ENCODE assay signal across 8 mouse cellular contexts in genomic region chr14:10453001-10453861, GRCm38 (mm10).
A peak's percentile ranks its signal among the peaks of the same experiment; 100 is the strongest.
DNase-seq lines count a peak whose midpoint lies in the region; ATAC-seq lines count a peak whose summit lies in the region.

No protein-coding gene starts in this region.

- H3K9ac ChIP-seq in forebrain, embryonic 11.5 days (ENCODE audit: low read length): peak overlapping the region; percentile 32; the same call in 1 of the 2 replicates
- H3K9ac ChIP-seq in hindbrain, embryonic 11.5 days (ENCODE audit: low read depth, low read length): no peak overlapping the region; the same call in 1 of the 2 replicates
- H3K9ac ChIP-seq in limb, embryonic 13.5 days: peak overlapping the region; percentile 31; the same call in 1 of the 2 replicates
- H3K9ac ChIP-seq in midbrain, embryonic 12.5 days (replicated peaks): no peak overlapping the region

- peaks cover 2% of the 10 kb centered on the region; the same call in 1 of the 2 replicates for H3K4me1 ChIP-seq in forebrain, embryonic 11.5 days (replicated peaks; ENCODE audit: control insufficient read depth, insufficient read depth, low read length)
- H3K4me1 ChIP-seq in hindbrain, embryonic 11.5 days (replicated peaks; ENCODE audit: control insufficient read depth, insufficient read depth, low read length): no peaks in the 10 kb centered on the region
- H3K4me1 ChIP-seq in limb, embryonic 13.5 days: peaks cover 11% of the 10 kb centered on the region; the same call in 1 of the 2 replicates
- H3K4me1 ChIP-seq in midbrain, embryonic 12.5 days: peaks cover 8% of the 10 kb centered on the region

- DNase-seq in cerebellum, postnatal 25 days: peak; percentile 7 to 8
- no peak for DNase-seq in cerebellum, adult 8-10 months
- DNase-seq in forebrain, embryonic 11.5 days (ENCODE audit: low spot score): peak; percentile 54
- DNase-seq in hindbrain, embryonic 11.5 days (ENCODE audit: low spot score): peak; percentile 43
- DNase-seq in splenic B cell, adult 2 months (ENCODE audit: low read depth, low spot score): peak; percentile 94

- H3K27me3 ChIP-seq in forebrain, embryonic 11.5 days (ENCODE audit: control insufficient read depth, insufficient read depth, low read length): no peaks in the 10 kb centered on the region
- no peaks in the 10 kb centered on the region for H3K27me3 ChIP-seq in hindbrain, embryonic 11.5 days (ENCODE audit: control insufficient read depth, insufficient read depth, low read length)
- no peaks in the 10 kb centered on the region for H3K27me3 ChIP-seq in limb, embryonic 13.5 days
- H3K27me3 ChIP-seq in midbrain, embryonic 12.5 days: peaks cover 4% of the 10 kb centered on the region; the same call in 1 of the 2 replicates
- no peaks in the 10 kb centered on the region for H3K27me3 ChIP-seq in splenic B cell, adult 2 months (ENCODE audit: control insufficient read depth, insufficient read depth, low read length, poor library complexity, severe bottlenecking)

- no peaks in the 10 kb centered on the region for H3K36me3 ChIP-seq in forebrain, embryonic 11.5 days (ENCODE audit: control insufficient read depth, insufficient read depth, low read length)
- no peaks in the 10 kb centered on the region for H3K36me3 ChIP-seq in hindbrain, embryonic 11.5 days (ENCODE audit: control insufficient read depth, insufficient read depth, low read length)
- no peaks in the 10 kb centered on the region for H3K36me3 ChIP-seq in limb, embryonic 13.5 days
- no peaks in the 10 kb centered on the region for H3K36me3 ChIP-seq in midbrain, embryonic 12.5 days
- no peaks in the 10 kb centered on the region for H3K36me3 ChIP-seq in splenic B cell, adult 2 months (ENCODE audit: control insufficient read depth, insufficient read depth, low read length, poor library complexity, severe bottlenecking)

- 14% methylated on average over 14 of the region's 14 CpGs for WGBS in forebrain, embryonic 11.5 days
- 19% methylated on average over 14 of the region's 14 CpGs for WGBS in hindbrain, embryonic 11.5 days
- 10% methylated on average over 14 of the region's 14 CpGs for WGBS in limb, embryonic 13.5 days
- 9% methylated on average over 14 of the region's 14 CpGs for WGBS in midbrain, embryonic 12.5 days

- H3K4me2 ChIP-seq in forebrain, embryonic 11.5 days (ENCODE audit: low read depth, low read length, severe bottlenecking): peak overlapping the region; percentile 29; the same call in 1 of the 2 replicates
- peak overlapping the region; percentile 2 for H3K4me2 ChIP-seq in hindbrain, embryonic 11.5 days (replicated peaks; ENCODE audit: low read depth, low read length)
- peak overlapping the region; percentile 56 for H3K4me2 ChIP-seq in limb, embryonic 13.5 days (replicated peaks)
- peak overlapping the region; percentile 48 for H3K4me2 ChIP-seq in midbrain, embryonic 12.5 days (replicated peaks)

- no peak overlapping the region for H3K27ac ChIP-seq in forebrain, embryonic 11.5 days (ENCODE audit: low read depth, low read length)
- H3K27ac ChIP-seq in hindbrain, embryonic 11.5 days (ENCODE audit: low read depth, low read length): no peak overlapping the region
- no peak overlapping the region for H3K27ac ChIP-seq in limb, embryonic 13.5 days
- no peak overlapping the region; the same call in 1 of the 2 replicates for H3K27ac ChIP-seq in midbrain, embryonic 12.5 days (replicated peaks)

- H3K4me3 ChIP-seq in forebrain, embryonic 11.5 days (ENCODE audit: low read depth, low read length): no peak overlapping the region
- H3K4me3 ChIP-seq in hindbrain, embryonic 11.5 days (ENCODE audit: low read depth, low read length): no peak overlapping the region
- H3K4me3 ChIP-seq in limb, embryonic 13.5 days: peak overlapping the region; percentile 26
- H3K4me3 ChIP-seq in midbrain, embryonic 12.5 days: peak overlapping the region; percentile 27; the same call in 1 of the 2 replicates

- ATAC-seq in activated CD4-positive, CD25-positive, alpha-beta regulatory T cell, adult 4 months: peak; percentile 90
- peak; percentile 69 for ATAC-seq in forebrain, embryonic 11.5 days (replicated peaks; ENCODE audit: low FRiP score)
- peak; percentile 88 for ATAC-seq in hindbrain, embryonic 11.5 days (ENCODE audit: low FRiP score)
- ATAC-seq in limb, embryonic 13.5 days (ENCODE audit: low FRiP score, low read depth): peak; percentile 44; the same call in 1 of the 2 replicates
- peak; percentile 86 for ATAC-seq in midbrain, embryonic 12.5 days (ENCODE audit: low FRiP score, low read depth)

- no peaks in the 10 kb centered on the region for H3K9me3 ChIP-seq in forebrain, embryonic 11.5 days (ENCODE audit: control insufficient read depth, low read length)
- H3K9me3 ChIP-seq in hindbrain, embryonic 11.5 days (ENCODE audit: control insufficient read depth, low read length): no peaks in the 10 kb centered on the region
- H3K9me3 ChIP-seq in limb, embryonic 13.5 days: no peaks in the 10 kb centered on the region
- H3K9me3 ChIP-seq in midbrain, embryonic 12.5 days: no peaks in the 10 kb centered on the region

Comparison
In these comparisons a context has a peak if more than half of its experiments do, and no peak if none do; other contexts are left out.
1. H3K4me2 ChIP-seq: peak in every context shown above with its lines; median percentile 56 in limb, embryonic 13.5 days; 48 in midbrain, embryonic 12.5 days; 29 in forebrain, embryonic 11.5 days; 2 in hindbrain, embryonic 11.5 days.
2. H3K4me3 ChIP-seq: peak in limb, embryonic 13.5 days (single experiment) and midbrain, embryonic 12.5 days (single experiment); none in forebrain, embryonic 11.5 days (single experiment) and hindbrain, embryonic 11.5 days (single experiment).
3. H3K9ac ChIP-seq: peak in forebrain, embryonic 11.5 days (single experiment) and limb, embryonic 13.5 days (single experiment); none in hindbrain, embryonic 11.5 days (single experiment) and midbrain, embryonic 12.5 days (single experiment).
4. Peak in every context shown above with its lines, with median percentiles within 50 percentile points of each other: ATAC-seq.